Mouse (Mus musculus) kidney, adult 2 months (tissue): ENCODE data around the gene 0610012G03Rik. TPM values are rescaled to one million over a fixed set of nuclear protein-coding genes. Genes with fewer than 3 reads are reported as not detected.
A peak's percentile ranks its signal among the peaks of the same experiment; 100 is the strongest.

Experiments used
- DNase-seq: peaks from one replicate; pipeline ENCODE4 v3.0.0; 2021
- H3K27ac ChIP-seq: fragments of 200-500 bp; 2 replicates; pipeline ENCODE4 v1.5.1; 2012; ENCODE audit warnings: low read depth, low read length, control low read depth, inconsistent platforms; ENCODE audit not compliant: insufficient read depth
- H3K27me3 ChIP-seq: fragments of 200-500 bp; replicated peaks from 2 replicates; pipeline ENCODE4 v1.6.1; 2012; ENCODE audit warnings: mild to moderate bottlenecking, moderate library complexity, low read length, inconsistent platforms; ENCODE audit not compliant: control insufficient read depth, insufficient read depth
- H3K36me3 ChIP-seq: fragments of 200-500 bp; 2 replicates; pipeline ENCODE4 v1.6.1; 2012; ENCODE audit warnings: mild to moderate bottlenecking, moderate library complexity, low read length, inconsistent platforms; ENCODE audit not compliant: control insufficient read depth, insufficient read depth
- H3K4me1 ChIP-seq: fragments of 200-500 bp; 2 replicates; pipeline ENCODE4 v1.6.1; 2011; ENCODE audit warnings: low read length; ENCODE audit not compliant: control insufficient read depth, insufficient read depth
- H3K4me3 ChIP-seq: fragments of 200-500 bp; 2 replicates; pipeline ENCODE4 v1.5.1; 2011; ENCODE audit warnings: mild to moderate bottlenecking, low read depth, low read length, control low read depth; ENCODE audit not compliant: insufficient read depth
- CTCF ChIP-seq: fragments of 200-500 bp; conservative IDR thresholded peaks from 2 replicates; pipeline ENCODE4 v1.5.1; 2011; ENCODE audit warnings: low read depth, mild to moderate bottlenecking, control low read depth, low read length, moderate library complexity, mixed read lengths; ENCODE audit not compliant: insufficient read depth, insufficient read length
- POLR2A ChIP-seq: fragments of 200-500 bp; IDR thresholded peaks from one replicate; pipeline ENCODE4 v1.6.1; 2011; ENCODE audit warnings: low read depth, low read length, control low read depth
- WGBS: fragments of 180-500 bp; shearing (Covaris S2); methylation state at CpG from one replicate; pipeline ENCODE4 v1.1.7; 2018; 5-methylcytosine and 5-hydroxymethylcytosine counted together
- polyA plus RNA-seq: library from polyadenylated mRNA; depleted of rRNA; stranded (reverse); fragments of >200 nt; gene quantifications from 2 replicates; pipeline ENCODE4 v1.2.3, GENCODE M21; 2012; rRNA removed

Gene 0610012G03Rik
- 96.7 and 122 TPM in 2 replicates for polyA plus RNA-seq

DNA sequence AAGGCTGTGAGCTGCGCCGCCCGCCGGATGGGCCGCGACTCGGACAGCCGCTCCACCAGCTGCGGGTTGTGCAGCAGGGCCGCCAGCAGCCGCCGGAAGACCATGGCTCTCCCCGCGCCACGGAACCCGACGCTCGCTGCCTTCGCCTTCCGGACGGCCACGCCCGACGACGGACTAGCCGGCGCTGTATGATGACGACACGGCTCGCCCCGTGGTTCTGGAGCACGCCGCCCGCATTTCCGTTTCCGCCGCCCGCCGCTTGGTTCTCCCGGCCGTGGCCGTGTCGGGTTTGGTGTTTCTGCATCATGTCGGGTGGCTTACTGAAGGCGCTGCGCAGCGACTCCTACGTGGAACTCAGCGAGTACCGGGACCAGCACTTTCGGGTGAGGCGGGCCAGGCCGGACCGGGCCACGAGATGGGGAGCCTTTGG lies at the start of gene 0610012G03Rik, which contains the start of gene Ncbp2:
Gene 0610012G03Rik, minus strand, starts transcription at position 150 of the 430 bp plus-strand sequence.
Gene Ncbp2, plus strand, starts transcription at position 169 of the 430 bp plus-strand sequence.
- peak; percentile 97 for DNase-seq
- Histone ChIP-seq H3K36me3 (no peaks in the 10 kb centered on the region), H3K4me3 (peak within 1 kb of the TSS; percentile 96), H3K27ac (peak within 1 kb of the TSS; percentile 91), H3K4me1 (peaks cover 2% of the 10 kb centered on the region; the same call in 1 of the 2 replicates), H3K27me3 (no peaks in the 10 kb centered on the region)
- under 1% methylated on average over 55 of the region's 55 CpGs for WGBS
- TF ChIP-seq CTCF (no peak), POLR2A (no peak)

GRCm38 (mm10) chr16:31996371-31996770 lies 48.1 kb upstream of the 0610012G03Rik start:
- no peak for TF ChIP-seq CTCF
- no peak for TF ChIP-seq POLR2A
- DNase-seq, result peak; percentile 60
- H3K27ac ChIP-seq, result no peak overlapping the region
- no peak overlapping the region for H3K4me3 ChIP-seq
- 63% methylated on average over 5 of the region's 5 CpGs for WGBS
- H3K4me1 ChIP-seq, result peaks cover 9% of the 10 kb centered on the region
- H3K36me3 ChIP-seq, result no peaks in the 10 kb centered on the region
- H3K27me3 ChIP-seq, result no peaks in the 10 kb centered on the region

- Histone ChIP-seq H3K4me1 (peaks cover 9% of the 10 kb centered on the region), H3K36me3 (no peaks in the 10 kb centered on the region), H3K27ac (no peak overlapping the region; the same call in 1 of the 2 replicates), H3K4me3 (no peak overlapping the region), H3K27me3 (no peaks in the 10 kb centered on the region)
- no peak for DNase-seq
- TF ChIP-seq CTCF, result no peak
- no peak for TF ChIP-seq POLR2A
Measured at GRCm38 (mm10) chr16:31993946-31994345, 45.7 kb upstream of the 0610012G03Rik start.

DNA sequence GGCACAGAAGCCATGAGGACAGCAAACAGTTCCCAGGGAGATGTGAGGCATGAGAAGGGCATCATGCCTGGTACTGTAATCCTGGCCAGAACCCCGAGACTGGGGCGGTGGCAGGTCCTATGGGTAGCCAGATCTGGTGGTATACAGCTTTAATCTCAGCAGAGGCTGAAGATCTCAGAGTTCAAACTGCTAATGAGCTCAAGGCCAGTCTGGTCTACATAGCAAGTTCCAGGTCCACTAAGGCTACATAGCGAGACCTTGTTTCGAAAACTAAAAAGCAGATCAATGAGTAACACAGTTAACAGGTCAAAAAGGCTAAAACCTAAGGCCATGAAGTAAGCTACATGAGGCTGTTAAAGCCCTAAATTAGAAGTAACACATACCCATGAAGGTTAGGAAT lies 44.9 kb upstream of the 0610012G03Rik start:
- 0 out of 2 replicates have a peak overlapping the region, but pooled peaks have one; percentile 11 for H3K27ac ChIP-seq
- no peak overlapping the region for H3K4me3 ChIP-seq
- H3K36me3 ChIP-seq, result peaks cover 1% of the 10 kb centered on the region; the same call in 1 of the 2 replicates
- peak; percentile 46 for DNase-seq
- peaks cover 7% of the 10 kb centered on the region for H3K4me1 ChIP-seq
- no peaks in the 10 kb centered on the region for H3K27me3 ChIP-seq
- WGBS, result 65% methylated on average over 4 of the region's 4 CpGs
- TF ChIP-seq POLR2A (no peak), CTCF (no peak)

- Histone ChIP-seq H3K27ac (no peak overlapping the region), H3K27me3 (no peaks in the 10 kb centered on the region), H3K4me3 (no peak overlapping the region), H3K4me1 (peaks cover 6% of the 10 kb centered on the region), H3K36me3 (peaks cover 1% of the 10 kb centered on the region; the same call in 1 of the 2 replicates)
- DNase-seq, result no peak
- TF ChIP-seq CTCF, result peak; percentile 24; the same call in 1 of the 2 replicates
- no peak for TF ChIP-seq POLR2A
- WGBS, result 69% methylated on average over 1 of the region's 1 CpGs
Measured at GRCm38 (mm10) chr16:31992039-31992438, 43.7 kb upstream of the 0610012G03Rik start.

- no peaks in the 10 kb centered on the region for H3K27me3 ChIP-seq
- WGBS, result 84% methylated on average over 5 of the region's 5 CpGs
- no peaks in the 10 kb centered on the region for H3K4me1 ChIP-seq
- no peak for DNase-seq
- TF ChIP-seq CTCF (no peak), POLR2A (no peak)
- no peak overlapping the region for H3K27ac ChIP-seq
- no peak overlapping the region for H3K4me3 ChIP-seq
- H3K36me3 ChIP-seq, result peaks cover 4% of the 10 kb centered on the region
Measured at GRCm38 (mm10) chr16:31980946-31981345, 32.7 kb upstream of the 0610012G03Rik start.

GRCm38 (mm10) chr16:31979501-31979900 lies 31.2 kb upstream of the 0610012G03Rik start:
- Histone ChIP-seq H3K4me3 (no peak overlapping the region), H3K27ac (no peak overlapping the region), H3K4me1 (no peaks in the 10 kb centered on the region), H3K36me3 (peaks cover 4% of the 10 kb centered on the region), H3K27me3 (no peaks in the 10 kb centered on the region)
- TF ChIP-seq POLR2A (no peak), CTCF (no peak)
- DNase-seq, result no peak
- WGBS, result 90% methylated on average over 3 of the region's 3 CpGs
